Mouse (Mus musculus): Measurements from ENCODE around the gene Sbk2. TPM values are rescaled to one million over a fixed set of nuclear protein-coding genes. Genes with fewer than 3 reads are reported as not detected.
A peak's percentile ranks its signal among the peaks of the same experiment; 100 is the strongest.

Gene Sbk2
- polyA plus RNA-seq, 2 experiments, result 0.01 TPM; not detected in 1

DNA sequence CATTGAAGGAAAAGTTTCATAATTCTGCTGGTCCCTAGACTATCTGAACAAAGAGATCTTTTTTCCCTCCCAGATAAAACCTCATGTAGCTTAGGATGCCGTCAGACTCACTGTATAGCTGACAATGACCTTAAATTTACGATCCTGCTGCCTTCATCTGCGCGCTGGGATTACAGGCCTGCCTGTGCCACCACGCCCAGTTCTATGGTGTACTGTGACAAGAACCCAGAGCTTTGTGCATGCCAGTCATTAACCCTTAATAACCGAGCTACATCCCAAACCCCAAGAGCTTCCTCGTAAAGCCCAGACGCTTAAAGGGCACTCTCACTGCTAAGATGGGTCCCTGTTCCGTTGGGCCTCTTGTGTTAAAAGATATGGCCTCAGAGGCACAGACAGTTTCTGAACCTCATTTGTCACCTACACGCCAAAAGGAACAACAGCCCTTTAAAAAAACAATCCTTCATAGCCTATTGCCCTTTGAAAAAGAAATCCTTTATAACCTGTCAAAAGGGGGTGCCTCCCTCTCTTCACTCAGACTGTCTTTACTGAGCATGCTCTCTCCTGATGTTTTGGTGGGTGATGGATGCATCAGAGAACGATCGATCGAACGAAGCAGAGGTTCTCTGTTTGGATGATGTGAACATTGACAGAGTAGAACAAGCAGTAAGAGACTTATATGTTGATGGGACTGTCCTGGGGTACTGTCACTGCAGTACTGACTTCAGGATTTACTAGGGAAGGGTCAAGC lies 48.4 kb downstream of the Sbk2 start:
- peaks cover 8 to 14% of the 10 kb centered on the region in 2 experiments for H3K4me1 ChIP-seq (replicated peaks; ENCODE audit: control insufficient read depth in 2 of 2, insufficient read depth in 2 of 2, low read length in 1 of 2)
- H3K9ac ChIP-seq (replicated peaks), result peak overlapping the region; percentile 69
- H3K4me2 ChIP-seq (ENCODE audit: low read depth), result peak overlapping the region; percentile 77
- DNase-seq (ENCODE audit: low read depth in 3 of 3, low spot score in 3 of 3) (peak in 2 of 3 experiments; percentile 26 to 35), ATAC-seq (ENCODE audit: insufficient read depth) (peak; percentile 62)
- TF ChIP-seq EP300 (IDR thresholded peaks at IDR 0.05; ENCODE audit: low read depth), result no peak
- TF ChIP-seq CTCF (IDR thresholded peaks at IDR 0.05; ENCODE audit: low read depth), result no peak
- H3K36me3 ChIP-seq (replicated peaks; ENCODE audit: control insufficient read depth, insufficient read depth, low read depth), result peaks cover 16% of the 10 kb centered on the region
- H3K27me3 ChIP-seq (ENCODE audit: control insufficient read depth, insufficient read depth, low read length), result no peaks in the 10 kb centered on the region
- peak overlapping the region; percentile 72 to 100 for H3K4me3 ChIP-seq (ENCODE audit: insufficient read depth in 1 of 2, low read depth in 2 of 2, low read length in 2 of 2)
- H3K9me3 ChIP-seq (ENCODE audit: control insufficient read depth, low read length), result no peaks in the 10 kb centered on the region
- 18% methylated on average over 14 of the region's 14 CpGs for WGBS (ENCODE audit: insufficient replicate concordance)
- peak overlapping the region; percentile 78 for H3K27ac ChIP-seq

DNA sequence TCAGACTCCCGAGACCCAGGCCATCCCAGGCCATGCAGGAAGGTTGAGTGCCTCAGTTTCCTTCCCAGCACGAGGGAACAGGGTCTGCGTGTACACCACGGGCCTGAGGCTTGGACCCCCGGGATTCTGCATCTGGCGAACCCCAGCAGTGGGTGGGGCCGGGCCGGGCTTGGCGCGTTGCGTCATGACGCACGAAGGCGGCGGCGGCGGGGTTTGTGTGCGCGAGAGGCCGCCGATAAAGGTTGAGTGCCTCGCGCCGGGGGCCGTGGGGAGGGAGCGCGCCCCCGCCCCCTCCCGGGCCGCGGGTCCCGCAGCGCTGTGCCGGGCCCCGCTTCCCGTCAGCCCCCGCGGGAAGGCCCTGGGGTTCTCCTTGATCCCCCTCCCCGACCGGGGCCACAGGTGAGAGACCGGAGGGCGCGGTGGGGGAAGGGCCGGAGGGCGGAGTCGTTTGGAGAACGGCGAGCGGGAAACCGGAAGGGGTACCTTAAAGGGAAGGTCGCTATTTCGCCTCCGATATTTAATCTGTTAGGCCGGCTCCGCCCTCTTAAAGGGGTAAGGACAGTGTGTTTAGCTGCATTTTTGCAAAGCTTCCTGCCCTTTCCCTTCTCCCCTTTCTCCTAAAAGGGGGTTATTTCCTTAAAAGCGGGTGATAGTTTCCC lies 49.1 kb downstream of the Sbk2 start, which contains the start of gene Zfp628:
Gene Zfp628, plus strand, starts transcription at position 211 of the 659 bp plus-strand sequence.
- DNase-seq (ENCODE audit: low read depth in 3 of 3, low spot score in 3 of 3) (peak; percentile 86 to 89 (median 87)), ATAC-seq (ENCODE audit: insufficient read depth) (peak; percentile 89)
- Histone ChIP-seq H3K27ac (peak within 1 kb of the TSS; percentile 78), H3K36me3 (replicated peaks; ENCODE audit: control insufficient read depth, insufficient read depth, low read depth) (peaks cover 12% of the 10 kb centered on the region; the same call in 1 of the 2 replicates), H3K4me2 (ENCODE audit: low read depth) (peak within 1 kb of the TSS; percentile 77), H3K9ac (replicated peaks) (peak within 1 kb of the TSS; percentile 69), H3K4me1 (replicated peaks; ENCODE audit: control insufficient read depth in 2 of 2, insufficient read depth in 2 of 2, low read length in 1 of 2) (peaks cover 8 to 14% of the 10 kb centered on the region in 2 experiments), H3K4me3 (ENCODE audit: insufficient read depth in 1 of 2, low read depth in 2 of 2, low read length in 2 of 2) (peak within 1 kb of the TSS; percentile 72 to 100), H3K9me3 (ENCODE audit: control insufficient read depth, low read length) (no peaks in the 10 kb centered on the region), H3K27me3 (ENCODE audit: control insufficient read depth, insufficient read depth, low read length) (no peaks in the 10 kb centered on the region)
- WGBS (ENCODE audit: insufficient replicate concordance), result under 1% methylated on average over 54 of the region's 56 CpGs
- TF ChIP-seq CTCF (IDR thresholded peaks at IDR 0.05; ENCODE audit: low read depth) (no peak), EP300 (IDR thresholded peaks at IDR 0.05; ENCODE audit: low read depth) (no peak)

DNA sequence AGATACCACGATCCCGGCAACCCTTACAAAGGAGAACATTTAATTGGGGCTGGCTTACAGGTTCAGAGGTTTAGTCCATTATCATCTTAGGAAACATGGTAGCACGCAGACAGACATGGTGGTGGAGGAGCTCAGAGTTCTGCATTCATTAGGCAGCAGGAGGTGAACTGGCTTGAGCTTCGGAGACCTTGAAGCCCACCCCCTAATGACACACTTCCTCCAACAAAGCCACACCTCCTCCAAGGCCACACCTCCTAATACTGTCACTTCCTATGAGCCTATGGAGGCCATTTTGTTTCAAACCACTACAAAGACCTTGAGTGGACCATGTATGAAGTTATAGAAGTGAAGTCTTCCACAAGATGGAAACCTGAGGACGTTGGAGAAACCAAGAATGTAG lies 52.0 kb downstream of the Sbk2 start:
- TF ChIP-seq CTCF (IDR thresholded peaks at IDR 0.05; ENCODE audit: low read depth), result no peak
- TF ChIP-seq EP300 (IDR thresholded peaks at IDR 0.05; ENCODE audit: low read depth), result no peak
- WGBS (ENCODE audit: insufficient replicate concordance), result 50% methylated on average over 5 of the region's 5 CpGs

DNA sequence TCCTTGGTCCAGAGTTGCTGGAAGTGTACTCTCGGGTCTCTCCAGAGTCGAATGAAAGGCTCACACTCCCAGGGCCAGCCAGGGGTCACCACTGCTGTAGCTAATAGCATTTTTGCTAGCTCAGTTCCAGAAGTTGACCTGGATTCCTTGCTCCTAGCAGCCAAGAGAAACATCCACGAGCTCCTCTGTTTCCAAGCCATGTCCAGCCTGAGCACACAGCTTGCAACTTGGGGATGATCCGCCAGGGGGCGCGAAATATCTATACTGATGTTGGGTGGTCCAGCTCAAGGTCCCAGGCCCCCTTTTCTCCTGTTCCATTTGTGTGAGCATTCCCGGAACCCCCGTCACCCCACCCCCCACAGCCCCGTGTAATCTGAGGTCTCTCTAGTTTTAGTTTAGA lies 52.6 kb downstream of the Sbk2 start:
- no peak for ATAC-seq (ENCODE audit: insufficient read depth)
- 35% methylated on average over 9 of the region's 9 CpGs for WGBS (ENCODE audit: insufficient replicate concordance)
- no peaks in the 10 kb centered on the region for H3K9me3 ChIP-seq (ENCODE audit: control insufficient read depth, low read length)

More for the DNA sequence above, 52.0 kb downstream of the Sbk2 start:
- Histone ChIP-seq H3K9me3 (ENCODE audit: control insufficient read depth, low read length) (no peaks in the 10 kb centered on the region), H3K27ac (no peak overlapping the region), H3K27me3 (ENCODE audit: control insufficient read depth, insufficient read depth, low read length) (no peaks in the 10 kb centered on the region), H3K4me3 (ENCODE audit: insufficient read depth in 1 of 2, low read depth in 2 of 2, low read length in 2 of 2) (no peak overlapping the region), H3K36me3 (replicated peaks; ENCODE audit: control insufficient read depth, insufficient read depth, low read depth) (no peaks in the 10 kb centered on the region), H3K4me1 (replicated peaks; ENCODE audit: control insufficient read depth in 2 of 2, insufficient read depth in 2 of 2, low read length in 1 of 2) (peaks cover 8 to 14% of the 10 kb centered on the region in 2 experiments), H3K9ac (replicated peaks) (no peak overlapping the region), H3K4me2 (ENCODE audit: low read depth) (no peak overlapping the region)
- ATAC-seq (ENCODE audit: insufficient read depth), result no peak
- no peak for DNase-seq (ENCODE audit: low read depth in 3 of 3, low spot score in 3 of 3)

DNA sequence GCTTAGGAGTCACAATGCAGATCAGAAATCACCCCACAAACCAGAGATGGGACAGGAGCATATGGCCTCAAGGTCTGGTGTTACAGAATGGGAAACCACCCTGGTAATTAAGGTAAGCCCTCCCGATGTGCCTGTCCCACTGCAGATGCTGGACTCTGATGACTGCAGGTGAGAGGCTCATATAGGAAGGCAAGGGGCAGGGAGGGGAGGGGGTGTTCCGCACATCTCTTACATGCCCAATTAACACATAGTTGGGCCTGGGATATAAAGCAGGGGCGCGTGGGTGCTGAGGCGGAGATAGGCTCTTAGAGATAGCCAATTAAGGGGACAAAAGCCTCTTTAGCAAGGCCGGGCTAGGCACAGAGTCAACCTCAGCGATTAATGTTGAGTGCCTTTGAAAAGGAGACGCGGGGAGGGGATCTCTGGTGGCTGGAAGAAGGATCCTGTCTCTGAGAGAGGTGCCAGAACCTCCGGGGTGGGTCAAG lies 57.7 kb downstream of the Sbk2 start, which contains the start of gene Gm36210:
Gene Gm36210, minus strand, starts transcription at position 51 of the 485 bp plus-strand sequence.
- no peak for ATAC-seq (ENCODE audit: insufficient read depth)
- no peak for DNase-seq (ENCODE audit: low read depth in 3 of 3, low spot score in 3 of 3)
- no peaks in the 10 kb centered on the region for H3K36me3 ChIP-seq (replicated peaks; ENCODE audit: control insufficient read depth, insufficient read depth, low read depth)
- no peaks in the 10 kb centered on the region for H3K27me3 ChIP-seq (ENCODE audit: control insufficient read depth, insufficient read depth, low read length)
- WGBS (ENCODE audit: insufficient replicate concordance), result 68% methylated on average over 10 of the region's 10 CpGs
- no peak within 1 kb of the TSS for H3K9ac ChIP-seq (replicated peaks)
- no peak for TF ChIP-seq EP300 (IDR thresholded peaks at IDR 0.05; ENCODE audit: low read depth)
- TF ChIP-seq CTCF (IDR thresholded peaks at IDR 0.05; ENCODE audit: low read depth), result no peak
- H3K4me2 ChIP-seq (ENCODE audit: low read depth), result no peak within 1 kb of the TSS
- H3K9me3 ChIP-seq (ENCODE audit: control insufficient read depth, low read length), result no peaks in the 10 kb centered on the region
- H3K4me1 ChIP-seq (replicated peaks; ENCODE audit: control insufficient read depth in 2 of 2, insufficient read depth in 2 of 2, low read length in 1 of 2), result no peaks in the 10 kb centered on the region
- no peak within 1 kb of the TSS for H3K4me3 ChIP-seq (ENCODE audit: insufficient read depth in 1 of 2, low read depth in 2 of 2, low read length in 2 of 2)
- no peak within 1 kb of the TSS for H3K27ac ChIP-seq

More for the DNA sequence above, 52.6 kb downstream of the Sbk2 start:
- Histone ChIP-seq H3K4me3 (ENCODE audit: insufficient read depth in 1 of 2, low read depth in 2 of 2, low read length in 2 of 2) (no peak overlapping the region), H3K9ac (replicated peaks) (no peak overlapping the region), H3K4me2 (ENCODE audit: low read depth) (no peak overlapping the region), H3K27me3 (ENCODE audit: control insufficient read depth, insufficient read depth, low read length) (no peaks in the 10 kb centered on the region), H3K27ac (no peak overlapping the region), H3K36me3 (replicated peaks; ENCODE audit: control insufficient read depth, insufficient read depth, low read depth) (no peaks in the 10 kb centered on the region), H3K4me1 (replicated peaks; ENCODE audit: control insufficient read depth in 2 of 2, insufficient read depth in 2 of 2, low read length in 1 of 2) (peaks cover 8 to 12% of the 10 kb centered on the region in 2 experiments)
- TF ChIP-seq CTCF (IDR thresholded peaks at IDR 0.05; ENCODE audit: low read depth) (peak; percentile 71), EP300 (IDR thresholded peaks at IDR 0.05; ENCODE audit: low read depth) (no peak)
- DNase-seq (ENCODE audit: low read depth in 3 of 3, low spot score in 3 of 3), result no peak
